Mouse (Mus musculus) left cerebral cortex, adult 8-10 months (tissue): ENCODE data around the gene Arhgef38. TPM values are rescaled to one million over a fixed set of nuclear protein-coding genes. Genes with fewer than 3 reads are reported as not detected.

ENCODE experiments used
- DNase-seq, 2 experiments: peaks; one replicate each; pipeline ENCODE4 v3.0.0; 2022; ENCODE audit warnings: low spot score in 2 of 2
- total RNA-seq, 4 experiments: library from RNA; stranded (reverse); gene quantifications; 2 replicates each; pipeline ENCODE4 v1.2.4; 2022

Gene Arhgef38
- total RNA-seq, result under 1 TPM in 2 of 4 experiments, not detected in 2; 0.09 to 0.51 TPM

GRCm38 (mm10) chr3:133234821-133235295 is at the start of gene Arhgef38:
TSS of gene Arhgef38 (minus strand) at chr3:133234949.
- DNase-seq, result no peak

- peak; percentile 55 to 61 for DNase-seq
Observed at GRCm38 (mm10) chr3:133271887-133272286, 37.1 kb upstream of the Arhgef38 start.

GRCm38 (mm10) chr3:133258860-133259259 is 24.1 kb upstream of the Arhgef38 start:
- DNase-seq, result no peak

GRCm38 (mm10) chr3:133255842-133256241 is 21.1 kb upstream of the Arhgef38 start:
- no peak for DNase-seq

GRCm38 (mm10) chr3:133244027-133244426 is 9.3 kb upstream of the Arhgef38 start:
- DNase-seq, result peak in 1 of 2 experiments; percentile 34

GRCm38 (mm10) chr3:133241916-133242315 is 7.2 kb upstream of the Arhgef38 start:
- DNase-seq, result no peak

- DNase-seq, result no peak
Observed at GRCm38 (mm10) chr3:133233993-133234392, 756 bp downstream of the Arhgef38 start.

GRCm38 (mm10) chr3:133230427-133230826 is 4.3 kb downstream of the Arhgef38 start:
- DNase-seq, result no peak

GRCm38 (mm10) chr3:133229594-133229993 is 5.2 kb downstream of the Arhgef38 start:
- DNase-seq, result no peak

- no peak for DNase-seq
Observed at GRCm38 (mm10) chr3:133227258-133228012, 7.3 kb downstream of the Arhgef38 start.

- no peak for DNase-seq
Observed at GRCm38 (mm10) chr3:133218501-133218900, 16.2 kb downstream of the Arhgef38 start.

- DNase-seq, result no peak
Observed at GRCm38 (mm10) chr3:133215198-133215819, 19.4 kb downstream of the Arhgef38 start.

- no peak for DNase-seq
Observed at GRCm38 (mm10) chr3:133213434-133214114, 21.2 kb downstream of the Arhgef38 start.

- DNase-seq, result no peak
Observed at GRCm38 (mm10) chr3:133211324-133211723, 23.4 kb downstream of the Arhgef38 start.

GRCm38 (mm10) chr3:133203713-133204112 is 31.0 kb downstream of the Arhgef38 start:
- DNase-seq, result no peak

- DNase-seq, result no peak
Observed at GRCm38 (mm10) chr3:133202171-133202570, 32.6 kb downstream of the Arhgef38 start.

GRCm38 (mm10) chr3:133188930-133189329 is 45.8 kb downstream of the Arhgef38 start:
- no peak for DNase-seq

- no peak for DNase-seq
Observed at GRCm38 (mm10) chr3:133187524-133187923, 47.2 kb downstream of the Arhgef38 start.

- DNase-seq, result no peak
Observed at GRCm38 (mm10) chr3:133176033-133176750, 58.6 kb downstream of the Arhgef38 start.

GRCm38 (mm10) chr3:133172291-133172690 is 62.5 kb downstream of the Arhgef38 start:
- DNase-seq, result no peak

- peak in 1 of 2 experiments; percentile 56 for DNase-seq
Observed at GRCm38 (mm10) chr3:133169737-133170136, 65.0 kb downstream of the Arhgef38 start.
